Mouse (Mus musculus) thymus, postnatal 10 days (tissue): Measurements from ENCODE around the gene Lpcat1.

Experiments
- DNase-seq, 2 experiments: peaks; one replicate each; pipeline ENCODE4 v3.0.0; 2021; ENCODE audit warnings: low spot score in 2 of 2

The Lpcat1 gene

GRCm38 (mm10) chr13:73536403-73536821 lies 69.4 kb downstream of the Lpcat1 start, which contains the start of gene Slc6a3:
Slc6a3 (plus strand) TSS chr13:73536747.
- no peak for DNase-seq

- DNase-seq, result no peak
Observed at GRCm38 (mm10) chr13:73536824-73537223, 69.8 kb downstream of the Lpcat1 start.

GRCm38 (mm10) chr13:73564201-73564600 lies 97.2 kb downstream of the Lpcat1 start:
- no peak for DNase-seq
